Mouse (Mus musculus): ENCODE data around the gene Gm16253. TPM values are rescaled to one million over a fixed set of nuclear protein-coding genes. Genes with fewer than 3 reads are reported as not detected.
A peak's percentile ranks its signal among the peaks of the same experiment; 100 is the strongest.

Gm16253 gene
- polyA plus RNA-seq, 1 experiment from 2014 or later: 1.8 TPM

DNA sequence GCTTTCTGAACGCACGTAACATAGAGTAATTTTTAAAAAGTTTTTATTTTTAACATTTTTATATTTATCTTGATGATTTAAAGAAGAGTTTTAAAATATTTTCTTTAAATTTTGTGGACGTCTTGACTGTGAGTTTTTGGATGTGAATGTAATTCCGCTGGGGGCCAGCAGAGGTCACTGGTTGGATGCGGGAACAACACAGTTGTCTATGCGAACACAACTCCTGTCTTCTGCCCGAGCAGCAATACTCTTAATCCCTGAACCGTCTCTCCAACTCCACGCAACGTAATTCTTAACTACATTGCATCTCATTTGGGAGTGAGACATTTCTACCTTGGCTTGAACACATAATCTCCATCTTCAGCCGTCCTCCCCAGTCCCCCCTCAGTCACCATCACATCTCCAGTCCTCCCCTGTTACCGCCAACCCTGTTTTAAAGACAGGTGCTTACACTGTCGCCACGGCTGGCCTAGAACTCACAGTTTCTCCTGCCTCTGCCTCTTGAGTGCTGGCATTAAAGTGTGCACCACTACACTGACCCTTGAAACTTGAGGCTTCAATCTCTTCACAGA lies 29.3 kb upstream of the Gm16253 start:
- no peaks in the 10 kb centered on the region for H3K36me3 ChIP-seq
- 0 out of 2 replicates have a peak, but pooled peaks cover 7% of the 10 kb centered on the region for H3K27me3 ChIP-seq
- H3K4me1 ChIP-seq (replicated peaks): peaks cover 4% of the 10 kb centered on the region
- H3K27ac ChIP-seq (replicated peaks): no peak overlapping the region
- WGBS: 6% methylated on average over 14 of the region's 14 CpGs
- 0 out of 2 replicates have a peak, but pooled peaks have one; percentile 40 for ATAC-seq (ENCODE audit: low read depth)
- peak overlapping the region; percentile 36; the same call in 1 of the 2 replicates for H3K4me2 ChIP-seq
- H3K9ac ChIP-seq: no peak overlapping the region
- no peak overlapping the region for H3K4me3 ChIP-seq
- H3K9me3 ChIP-seq: no peaks in the 10 kb centered on the region

DNA sequence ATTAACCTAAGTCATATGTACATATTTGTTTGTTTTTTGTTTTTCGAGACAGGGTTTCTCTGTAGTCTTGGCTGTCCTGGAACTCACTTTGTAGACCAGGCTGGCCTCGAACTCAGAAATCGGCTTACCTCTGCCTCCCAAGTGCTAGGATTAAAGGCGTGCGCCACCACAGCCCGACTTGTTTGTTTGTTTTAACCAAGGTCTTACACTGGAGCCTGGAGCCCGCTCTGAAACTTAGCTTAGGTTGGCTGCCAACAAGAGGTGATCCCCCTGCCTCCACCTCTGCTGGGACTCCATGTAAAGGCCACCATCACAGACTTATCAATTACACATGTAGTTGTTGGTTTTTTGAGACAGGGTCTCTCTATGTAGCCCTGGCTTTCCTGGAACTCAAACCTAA lies 28.0 kb upstream of the Gm16253 start:
- ATAC-seq (ENCODE audit: low read depth): no peak
- Histone ChIP-seq H3K27me3 (0 out of 2 replicates have a peak, but pooled peaks cover 7% of the 10 kb centered on the region), H3K4me1 (replicated peaks) (peaks cover 4% of the 10 kb centered on the region), H3K4me3 (no peak overlapping the region), H3K9ac (no peak overlapping the region), H3K36me3 (no peaks in the 10 kb centered on the region), H3K4me2 (no peak overlapping the region), H3K9me3 (no peaks in the 10 kb centered on the region), H3K27ac (replicated peaks) (no peak overlapping the region)
- WGBS: 89% methylated on average over 7 of the region's 7 CpGs

DNA sequence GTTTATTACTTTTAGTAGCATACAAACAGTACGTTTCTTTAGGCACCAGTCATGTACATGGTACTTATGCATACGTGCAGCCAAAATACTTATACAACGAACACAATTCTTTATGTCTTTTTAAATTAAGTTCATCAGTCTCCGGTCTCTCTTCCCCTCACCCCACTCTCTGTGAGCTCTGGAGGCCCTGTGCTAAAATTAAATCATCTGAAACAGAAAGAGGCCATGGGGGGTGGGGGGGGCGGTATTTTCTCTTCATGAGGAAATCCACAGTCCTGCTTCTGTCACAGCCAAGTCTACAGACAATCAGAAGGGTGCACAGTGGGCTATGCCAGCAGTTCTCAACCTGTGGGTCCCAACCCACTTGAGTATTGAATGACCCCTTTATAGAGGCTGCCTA lies 27.4 kb upstream of the Gm16253 start:
- Histone ChIP-seq H3K27me3 (0 out of 2 replicates have a peak, but pooled peaks cover 7% of the 10 kb centered on the region), H3K4me1 (replicated peaks) (peaks cover 7% of the 10 kb centered on the region), H3K4me2 (no peak overlapping the region), H3K27ac (replicated peaks) (no peak overlapping the region), H3K36me3 (no peaks in the 10 kb centered on the region), H3K9me3 (no peaks in the 10 kb centered on the region), H3K4me3 (no peak overlapping the region), H3K9ac (no peak overlapping the region)
- 79% methylated on average over 5 of the region's 5 CpGs for WGBS
- no peak for ATAC-seq (ENCODE audit: low read depth)

DNA sequence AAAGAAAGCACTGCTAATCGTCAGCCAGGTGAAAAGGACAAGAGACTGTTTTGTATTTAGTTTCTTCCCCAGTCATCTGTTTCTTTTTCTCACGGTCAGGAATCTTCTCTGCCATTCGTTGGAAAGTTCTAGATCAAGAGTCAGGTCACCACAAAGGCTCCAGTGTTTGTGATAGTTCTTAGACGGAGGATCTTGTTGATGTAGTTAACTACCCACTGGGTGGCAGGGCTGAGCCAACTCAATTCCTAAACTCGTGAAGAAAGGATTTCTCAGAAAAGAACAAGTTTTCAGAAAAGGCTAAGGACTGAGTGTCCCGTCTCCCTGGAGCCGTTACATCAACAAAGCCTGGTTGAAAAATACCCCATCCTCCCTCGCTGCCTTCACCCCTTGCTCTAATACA lies 25.6 kb upstream of the Gm16253 start:
- no peaks in the 10 kb centered on the region for H3K36me3 ChIP-seq
- peaks cover 26% of the 10 kb centered on the region for H3K4me1 ChIP-seq (replicated peaks)
- no peak for ATAC-seq (ENCODE audit: low read depth)
- H3K27me3 ChIP-seq: 0 out of 2 replicates have a peak, but pooled peaks cover 4% of the 10 kb centered on the region
- 20% methylated on average over 8 of the region's 8 CpGs for WGBS
- H3K4me3 ChIP-seq: no peak overlapping the region
- no peak overlapping the region for H3K27ac ChIP-seq (replicated peaks)
- H3K9ac ChIP-seq: no peak overlapping the region
- H3K9me3 ChIP-seq: no peaks in the 10 kb centered on the region
- H3K4me2 ChIP-seq: no peak overlapping the region

DNA sequence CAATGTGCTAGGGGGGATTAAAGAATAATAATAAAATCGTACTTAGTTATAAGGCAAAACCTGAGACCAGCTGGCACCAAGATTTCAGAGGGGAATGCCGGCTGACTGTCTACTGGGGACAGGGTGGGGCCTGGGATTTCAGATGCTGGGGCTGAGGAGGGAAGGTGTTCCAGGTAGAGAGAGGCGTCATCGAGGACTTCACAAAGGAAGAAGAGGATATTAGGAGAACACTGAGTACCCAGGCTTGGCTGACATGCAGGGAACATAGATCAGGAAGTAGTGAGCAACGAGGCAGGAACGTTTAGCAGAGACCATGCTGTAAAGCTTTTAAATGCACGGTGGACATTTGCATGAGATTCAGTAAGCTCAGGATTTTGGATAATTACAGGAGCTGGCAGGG lies 24.9 kb upstream of the Gm16253 start:
- Histone ChIP-seq H3K27me3 (no peaks in the 10 kb centered on the region), H3K36me3 (no peaks in the 10 kb centered on the region), H3K9ac (no peak overlapping the region), H3K4me1 (replicated peaks) (peaks cover 33% of the 10 kb centered on the region), H3K4me2 (no peak overlapping the region), H3K9me3 (no peaks in the 10 kb centered on the region), H3K27ac (replicated peaks) (no peak overlapping the region), H3K4me3 (no peak overlapping the region)
- 75% methylated on average over 7 of the region's 7 CpGs for WGBS
- ATAC-seq (ENCODE audit: low read depth): no peak

DNA sequence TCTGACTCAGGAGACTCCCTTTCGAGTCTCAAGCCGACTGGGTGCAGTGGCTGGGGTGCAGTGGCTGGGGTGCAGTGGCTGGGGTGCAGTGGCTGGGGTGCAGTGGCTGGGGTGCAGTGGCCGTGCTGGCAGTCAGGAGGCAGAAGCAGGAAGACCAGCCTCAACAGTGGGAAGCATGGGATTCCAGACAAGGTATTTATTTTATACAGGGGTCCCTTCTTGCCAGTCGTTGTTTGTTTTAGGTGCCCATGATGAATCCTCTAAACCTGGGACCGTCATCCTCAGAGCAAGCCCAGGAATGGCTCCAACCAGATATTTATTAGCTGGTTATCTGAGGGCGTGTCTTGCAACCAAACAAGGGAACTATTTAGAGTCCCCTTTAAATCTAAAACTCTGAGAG lies 23.2 kb upstream of the Gm16253 start:
- no peak overlapping the region for H3K4me3 ChIP-seq
- no peak overlapping the region for H3K27ac ChIP-seq (replicated peaks)
- H3K4me1 ChIP-seq (replicated peaks): peaks cover 35% of the 10 kb centered on the region
- no peak overlapping the region for H3K4me2 ChIP-seq
- no peak overlapping the region for H3K9ac ChIP-seq
- ATAC-seq (ENCODE audit: low read depth): no peak
- no peaks in the 10 kb centered on the region for H3K36me3 ChIP-seq
- 82% methylated on average over 6 of the region's 6 CpGs for WGBS
- H3K9me3 ChIP-seq: no peaks in the 10 kb centered on the region
- no peaks in the 10 kb centered on the region for H3K27me3 ChIP-seq

DNA sequence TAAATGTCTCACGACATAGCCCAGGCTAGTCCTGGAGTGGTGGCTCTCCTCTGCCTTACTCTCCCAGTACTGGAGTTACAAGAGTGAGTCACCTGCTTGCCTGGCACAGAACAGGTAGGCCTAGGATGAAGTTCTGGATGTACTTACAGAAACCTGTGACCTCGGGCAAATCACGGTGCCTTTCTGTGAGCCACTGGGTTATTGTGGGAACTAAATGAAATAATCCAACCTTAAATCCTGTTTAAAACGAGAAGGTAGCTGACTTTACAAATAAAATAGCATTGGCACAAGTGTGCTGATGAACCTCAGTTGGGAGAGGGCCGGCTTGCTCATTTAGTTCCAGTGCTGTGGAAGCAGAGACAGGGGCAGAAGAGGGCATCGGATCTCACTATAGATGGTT lies 22.5 kb upstream of the Gm16253 start:
- Histone ChIP-seq H3K27ac (replicated peaks) (peak overlapping the region; percentile 80; the same call in 1 of the 2 replicates), H3K4me3 (no peak overlapping the region), H3K27me3 (no peaks in the 10 kb centered on the region), H3K9me3 (no peaks in the 10 kb centered on the region), H3K4me1 (replicated peaks) (peaks cover 42% of the 10 kb centered on the region), H3K36me3 (no peaks in the 10 kb centered on the region), H3K9ac (no peak overlapping the region), H3K4me2 (no peak overlapping the region)
- no peak for ATAC-seq (ENCODE audit: low read depth)
- 83% methylated on average over 6 of the region's 6 CpGs for WGBS

DNA sequence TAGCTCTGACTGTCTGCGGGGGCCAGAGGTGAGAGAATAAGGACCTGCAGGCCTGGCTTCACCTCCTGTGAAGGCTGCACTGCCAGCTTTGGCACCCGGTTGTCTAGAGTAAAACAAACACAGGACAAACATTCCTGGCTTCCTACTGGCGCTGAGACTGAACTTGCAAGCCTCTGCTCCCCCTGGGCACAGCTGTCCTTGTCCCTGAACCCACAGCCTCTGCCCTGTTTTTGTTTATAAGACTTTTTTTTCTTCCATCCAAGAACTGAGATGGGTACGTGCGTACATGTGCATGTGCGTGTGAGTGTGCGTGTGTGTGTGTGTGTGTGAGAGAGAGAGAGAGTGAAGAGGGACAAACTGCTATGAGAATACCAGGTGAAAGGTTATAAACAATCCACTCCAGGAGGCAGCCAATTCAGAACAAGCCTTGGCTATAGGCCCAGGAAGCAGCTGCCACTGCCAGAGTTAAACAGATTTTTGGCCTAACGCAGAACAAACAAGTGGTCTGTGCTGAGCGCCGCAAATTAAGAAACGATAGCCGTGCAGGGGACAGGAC lies 21.7 kb upstream of the Gm16253 start:
- Histone ChIP-seq H3K27me3 (no peaks in the 10 kb centered on the region), H3K4me3 (no peak overlapping the region), H3K27ac (replicated peaks) (peak overlapping the region; percentile 80), H3K9me3 (no peaks in the 10 kb centered on the region), H3K4me2 (peak overlapping the region; percentile 15; the same call in 1 of the 2 replicates), H3K36me3 (peaks cover 7% of the 10 kb centered on the region), H3K4me1 (replicated peaks) (peaks cover 51% of the 10 kb centered on the region), H3K9ac (0 out of 2 replicates have a peak overlapping the region, but pooled peaks have one; percentile 31)
- ATAC-seq (ENCODE audit: low read depth): 0 out of 2 replicates have a peak, but pooled peaks have one; percentile 10
- 35% methylated on average over 12 of the region's 12 CpGs for WGBS

DNA sequence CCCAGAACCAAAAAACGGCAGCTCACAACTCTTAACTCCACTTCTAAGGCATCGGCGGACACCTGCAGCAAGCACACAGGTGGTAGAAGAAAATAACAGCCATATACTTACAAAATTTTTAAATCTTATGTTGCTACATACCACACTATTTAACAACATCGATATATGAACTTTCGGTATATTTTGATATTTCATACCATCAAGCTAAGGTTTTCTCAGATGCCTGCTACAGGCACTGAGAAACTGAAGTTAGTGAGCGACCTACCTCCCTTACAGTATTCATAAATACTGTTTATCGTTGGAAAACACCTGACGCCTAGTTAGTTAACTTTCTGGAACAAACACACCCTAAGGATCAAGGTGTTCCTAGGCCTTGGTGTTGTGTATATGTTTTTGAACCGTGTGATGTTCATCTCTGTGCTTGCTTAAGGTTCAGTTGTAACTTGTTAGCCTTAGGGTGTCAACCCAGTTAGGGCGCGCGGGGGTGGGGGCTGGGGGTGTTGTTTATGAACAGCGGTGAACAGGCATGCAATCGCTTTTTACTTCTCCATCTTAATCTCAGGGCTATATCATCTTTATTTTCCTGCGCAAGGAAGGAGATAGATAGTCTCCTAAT lies 20.7 kb upstream of the Gm16253 start:
- Histone ChIP-seq H3K27me3 (no peaks in the 10 kb centered on the region), H3K4me1 (replicated peaks) (peaks cover 60% of the 10 kb centered on the region), H3K4me3 (no peak overlapping the region), H3K9me3 (no peaks in the 10 kb centered on the region), H3K27ac (replicated peaks) (peak overlapping the region; percentile 80), H3K9ac (0 out of 2 replicates have a peak overlapping the region, but pooled peaks have one; percentile 17), H3K36me3 (peaks cover 17% of the 10 kb centered on the region), H3K4me2 (peak overlapping the region; percentile 89)
- no peak for ATAC-seq (ENCODE audit: low read depth)
- WGBS: 84% methylated on average over 15 of the region's 15 CpGs

DNA sequence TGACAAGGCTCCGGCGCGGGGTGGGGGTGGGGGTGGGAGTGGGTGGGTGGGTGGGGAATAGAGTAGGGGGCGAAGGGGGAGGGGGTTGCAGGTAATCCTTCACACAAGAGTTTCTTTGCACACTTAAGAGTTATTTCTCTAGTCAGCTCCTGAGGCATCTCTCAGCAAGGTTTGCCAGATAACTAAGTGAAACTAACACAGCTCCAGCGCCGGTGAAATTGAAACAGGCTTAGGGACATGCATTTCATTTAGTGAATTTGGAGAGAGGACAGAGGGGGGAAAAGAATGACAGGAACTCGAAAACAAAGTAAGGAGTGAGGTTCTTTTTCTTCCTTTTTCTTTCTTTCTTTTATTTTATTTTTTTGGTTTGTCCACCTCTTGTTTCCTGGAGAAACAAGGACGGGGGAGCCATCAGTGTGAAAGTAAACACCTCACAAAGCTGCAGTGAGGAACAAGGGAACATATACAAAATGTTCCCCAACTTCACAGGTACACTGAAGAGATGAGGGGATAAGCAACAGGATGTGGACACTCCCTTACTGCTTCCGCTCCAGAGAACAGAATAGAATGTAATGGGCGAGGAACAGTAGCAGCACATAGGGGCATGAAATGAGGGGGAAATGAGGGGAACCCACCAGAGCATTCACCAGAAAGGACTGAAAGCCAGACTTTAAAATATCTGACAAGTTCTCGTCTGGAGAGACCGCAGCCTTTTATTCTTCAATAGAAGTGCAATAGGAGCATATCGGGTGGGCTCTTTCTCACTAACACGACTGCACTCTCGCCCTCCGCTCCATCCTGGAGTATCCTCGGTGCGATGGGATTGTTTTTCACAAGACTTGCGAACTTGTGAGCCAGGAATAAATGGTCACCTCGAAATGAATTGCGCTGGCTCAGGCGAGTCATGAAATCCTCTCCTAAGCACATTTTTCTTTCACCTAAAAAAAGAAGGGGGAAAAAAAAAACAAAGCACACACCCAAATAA lies 19.8 kb upstream of the Gm16253 start:
- peak overlapping the region; percentile 68 for H3K9ac ChIP-seq
- H3K4me1 ChIP-seq (replicated peaks): peaks cover 69% of the 10 kb centered on the region
- WGBS: 14% methylated on average over 22 of the region's 22 CpGs
- peak overlapping the region; percentile 85 for H3K27ac ChIP-seq (replicated peaks)
- peak overlapping the region; percentile 85 for H3K4me3 ChIP-seq
- 0 out of 2 replicates have a peak, but pooled peaks have one; percentile 8 for ATAC-seq (ENCODE audit: low read depth)
- peaks cover 21% of the 10 kb centered on the region for H3K36me3 ChIP-seq
- no peaks in the 10 kb centered on the region for H3K9me3 ChIP-seq
- H3K27me3 ChIP-seq: no peaks in the 10 kb centered on the region
- H3K4me2 ChIP-seq: peak overlapping the region; percentile 89

DNA sequence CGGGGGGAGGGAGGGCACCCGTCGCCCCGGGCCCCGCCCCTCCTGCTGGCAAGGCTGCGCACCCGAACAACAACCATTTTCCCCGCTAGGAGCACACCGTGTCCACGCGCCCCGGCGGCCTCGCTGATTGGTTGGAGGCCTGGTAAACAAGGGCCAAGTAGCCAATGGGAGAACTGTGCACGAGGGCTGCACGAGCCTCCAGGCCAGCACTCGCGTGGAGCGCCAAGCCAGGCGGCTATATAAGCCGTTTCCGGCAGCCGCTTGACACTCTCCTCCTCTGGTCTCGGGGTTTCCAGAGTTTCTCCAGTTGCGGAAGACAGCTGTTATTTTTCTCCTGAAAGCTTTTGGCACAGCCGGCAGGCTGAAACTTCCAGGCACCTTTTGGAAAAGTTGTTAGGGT lies 19.1 kb upstream of the Gm16253 start, which contains the start of gene Txnip:
Gene Txnip, plus strand, starts transcription at position 264 of the 400 bp plus-strand sequence.
- no peaks in the 10 kb centered on the region for H3K9me3 ChIP-seq
- peak within 1 kb of the TSS; percentile 85 for H3K9ac ChIP-seq
- H3K36me3 ChIP-seq: peaks cover 21% of the 10 kb centered on the region
- H3K27me3 ChIP-seq: no peaks in the 10 kb centered on the region
- peak; percentile 99 for ATAC-seq (ENCODE audit: low read depth)
- H3K4me2 ChIP-seq: peak within 1 kb of the TSS; percentile 89
- peaks cover 73% of the 10 kb centered on the region for H3K4me1 ChIP-seq (replicated peaks)
- H3K27ac ChIP-seq (replicated peaks): peak within 1 kb of the TSS; percentile 85
- under 1% methylated on average over 26 of the region's 26 CpGs for WGBS
- H3K4me3 ChIP-seq: peak within 1 kb of the TSS; percentile 85

All from neural tube, embryonic 13.5 days (tissue).